Mouse (Mus musculus): ENCODE results near the gene Klk1b9. TPM values are rescaled to one million over a fixed set of nuclear protein-coding genes. Genes with fewer than 3 reads are reported as not detected.
"Not testable (repeated sequence)": the region's sequence is repeated elsewhere in the genome, so short reads cannot be mapped to it uniquely, and the experiment has no call there.

The Klk1b9 gene
- total RNA-seq (2017): not detected in 2 replicates

DNA sequence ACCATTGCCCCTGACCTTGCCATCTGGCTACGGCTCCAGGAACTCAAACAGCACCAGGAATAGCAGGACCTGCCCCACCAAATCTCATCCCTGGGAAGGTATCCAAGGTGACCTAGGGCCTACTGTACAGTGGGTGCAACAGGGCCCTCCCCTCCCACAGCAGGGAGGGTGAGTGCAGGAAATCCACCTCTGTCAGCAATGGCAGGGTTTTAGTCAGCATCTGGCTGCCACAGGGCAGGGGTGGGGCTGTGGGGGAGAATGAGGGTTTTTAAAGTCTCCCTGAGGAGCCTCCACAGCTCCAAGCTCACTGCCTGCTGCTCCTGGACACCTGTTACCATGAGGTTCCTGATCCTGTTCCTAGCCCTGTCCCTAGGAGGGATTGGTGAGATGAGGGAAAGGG, at the start of gene Klk1b9:
Gene Klk1b9, plus strand, starts transcription at position 301 of the 400 bp plus-strand sequence.
- ATAC-seq (replicated peaks in 1 of 2; ENCODE audit: insufficient read depth in 1 of 2, low FRiP score in 2 of 2, low TSS enrichment in 1 of 2, low read depth in 1 of 2, poor library complexity in 2 of 2, severe bottlenecking in 2 of 2): not testable (repeated sequence)

DNA sequence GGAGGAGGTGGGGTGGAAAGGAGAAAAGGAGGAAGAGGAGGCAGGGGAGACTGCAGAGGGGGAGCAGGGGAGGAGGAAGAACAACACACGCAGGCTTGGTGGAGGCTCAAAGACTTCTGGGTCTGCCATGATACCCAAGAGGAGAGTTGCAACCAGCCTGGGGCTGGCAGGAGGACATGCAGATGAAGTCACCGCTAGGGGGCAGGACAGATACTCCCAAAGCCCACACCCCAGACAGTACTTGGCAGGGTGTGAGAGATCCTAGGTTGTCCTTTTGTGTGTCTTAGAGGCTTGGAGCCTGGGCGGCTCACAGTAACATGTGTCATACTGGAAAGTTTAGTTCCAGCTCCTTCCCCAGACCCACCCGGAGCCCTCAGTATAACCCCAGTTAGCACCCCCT, 47.3 kb upstream of the Klk1b9 start:
- 0 out of 4 replicates have a peak, but pooled peaks have one; percentile 34 to 46 for ATAC-seq (replicated peaks in 1 of 2; ENCODE audit: insufficient read depth in 1 of 2, low FRiP score in 2 of 2, low TSS enrichment in 1 of 2, low read depth in 1 of 2, poor library complexity in 2 of 2, severe bottlenecking in 2 of 2)

DNA sequence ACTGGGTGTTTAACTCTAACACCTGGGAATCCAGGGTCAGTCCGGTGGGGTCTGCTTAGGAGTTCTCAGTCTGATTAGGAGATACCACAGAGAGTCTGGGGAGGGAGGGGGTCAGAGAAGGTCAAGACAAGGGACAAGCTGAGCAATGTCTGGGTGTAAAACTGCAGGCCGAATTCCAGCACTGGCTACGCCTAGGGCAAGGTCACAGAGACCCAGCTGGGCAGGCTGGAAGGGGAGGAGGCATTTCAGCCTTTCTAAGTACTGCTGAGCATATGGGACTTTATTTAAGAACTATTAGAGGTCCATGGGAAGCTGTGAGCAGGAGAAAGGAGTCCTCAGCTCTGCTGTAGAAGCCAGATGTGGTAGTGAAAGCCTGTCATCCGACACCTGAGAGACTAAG, 43.5 kb upstream of the Klk1b9 start:
- ATAC-seq (replicated peaks in 1 of 2; ENCODE audit: insufficient read depth in 1 of 2, low FRiP score in 2 of 2, low TSS enrichment in 1 of 2, low read depth in 1 of 2, poor library complexity in 2 of 2, severe bottlenecking in 2 of 2): no peak

DNA sequence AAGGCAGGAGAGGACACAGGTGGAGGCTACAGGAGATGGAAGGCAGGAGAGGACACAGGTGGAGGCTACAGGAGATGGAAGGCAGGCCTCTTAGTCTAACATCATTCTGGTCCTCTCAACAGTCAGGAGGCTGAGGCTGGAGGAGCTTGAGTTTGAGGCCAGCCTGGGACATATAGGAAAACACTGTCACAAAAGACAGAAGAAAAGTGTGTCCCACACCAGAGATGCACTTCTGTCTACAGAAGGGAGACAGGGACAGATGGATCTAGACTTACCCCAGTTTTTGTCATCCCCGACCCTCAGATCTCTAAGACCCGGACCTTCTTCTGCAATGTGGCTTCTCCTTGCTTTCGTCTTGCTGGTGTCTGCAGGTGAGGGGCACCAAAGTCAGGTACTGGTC, 42.4 kb upstream of the Klk1b9 start, which contains the start of gene Klk15:
Gene Klk15, plus strand, starts transcription at position 301 of the 400 bp plus-strand sequence.
- no peak for ATAC-seq (replicated peaks in 1 of 2; ENCODE audit: insufficient read depth in 1 of 2, low FRiP score in 2 of 2, low TSS enrichment in 1 of 2, low read depth in 1 of 2, poor library complexity in 2 of 2, severe bottlenecking in 2 of 2)

DNA sequence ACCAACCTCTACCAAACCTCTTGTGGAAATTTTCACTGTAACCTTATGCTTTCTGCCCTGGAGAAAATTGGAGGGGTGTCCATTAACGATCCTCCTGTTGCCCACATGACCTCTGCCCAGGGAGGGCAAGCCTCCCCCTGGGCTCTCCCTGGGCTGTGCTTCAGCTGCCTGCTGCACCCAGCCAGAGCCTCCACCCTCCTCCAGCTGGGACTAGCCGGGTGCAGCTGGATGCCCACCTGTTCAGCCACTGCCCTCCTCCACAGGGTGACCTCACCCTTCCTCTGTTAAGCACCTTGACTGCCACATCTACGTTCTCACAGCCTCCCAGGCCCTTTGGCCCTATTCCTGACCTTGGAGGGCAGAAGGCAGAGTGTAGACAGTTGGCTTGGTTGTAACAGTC, 41.1 kb upstream of the Klk1b9 start:
- no peak for ATAC-seq (replicated peaks in 1 of 2; ENCODE audit: insufficient read depth in 1 of 2, low FRiP score in 2 of 2, low TSS enrichment in 1 of 2, low read depth in 1 of 2, poor library complexity in 2 of 2, severe bottlenecking in 2 of 2)

DNA sequence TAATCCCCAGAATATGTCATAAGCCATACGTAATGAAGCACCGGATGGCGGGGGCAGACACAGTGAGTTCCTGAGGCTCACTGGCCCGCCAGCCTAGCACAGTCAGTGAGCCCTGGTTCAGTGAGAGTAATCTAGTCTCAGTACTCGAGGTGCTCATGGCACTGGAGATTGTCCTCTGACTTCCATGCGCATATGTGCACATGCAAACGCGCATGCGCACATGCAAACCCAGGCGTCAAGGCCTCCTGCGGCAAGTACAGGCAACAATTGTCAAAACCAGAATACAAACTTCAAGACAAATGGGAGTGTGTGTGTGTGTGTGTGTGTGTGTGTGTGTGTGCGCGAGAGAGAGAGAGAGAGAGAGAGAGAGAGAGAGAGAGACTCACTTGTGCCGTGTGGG, 39.3 kb upstream of the Klk1b9 start:
- no peak for ATAC-seq (replicated peaks in 1 of 2; ENCODE audit: insufficient read depth in 1 of 2, low FRiP score in 2 of 2, low TSS enrichment in 1 of 2, low read depth in 1 of 2, poor library complexity in 2 of 2, severe bottlenecking in 2 of 2)

DNA sequence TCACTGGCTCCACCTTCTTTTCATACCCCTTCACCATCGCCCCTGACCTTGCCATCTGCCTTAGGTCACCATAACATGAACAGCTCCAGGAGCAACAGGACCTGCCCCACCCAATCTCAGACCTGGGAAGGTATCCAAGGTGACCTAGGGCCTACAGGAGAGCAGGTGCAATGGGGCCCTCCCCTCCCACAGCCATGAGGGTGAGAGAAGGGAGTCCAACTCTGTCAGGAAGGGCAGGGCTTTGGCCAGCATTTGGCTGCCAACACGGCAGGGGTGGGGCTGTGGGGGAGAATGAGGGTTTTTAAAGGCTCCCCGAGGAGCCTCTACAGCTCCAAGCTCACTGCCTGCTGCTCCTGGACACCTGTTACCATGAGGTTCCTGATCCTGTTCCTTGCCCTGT, 33.6 kb upstream of the Klk1b9 start:
- ATAC-seq (replicated peaks in 1 of 2; ENCODE audit: insufficient read depth in 1 of 2, low FRiP score in 2 of 2, low TSS enrichment in 1 of 2, low read depth in 1 of 2, poor library complexity in 2 of 2, severe bottlenecking in 2 of 2): not testable (repeated sequence)

DNA sequence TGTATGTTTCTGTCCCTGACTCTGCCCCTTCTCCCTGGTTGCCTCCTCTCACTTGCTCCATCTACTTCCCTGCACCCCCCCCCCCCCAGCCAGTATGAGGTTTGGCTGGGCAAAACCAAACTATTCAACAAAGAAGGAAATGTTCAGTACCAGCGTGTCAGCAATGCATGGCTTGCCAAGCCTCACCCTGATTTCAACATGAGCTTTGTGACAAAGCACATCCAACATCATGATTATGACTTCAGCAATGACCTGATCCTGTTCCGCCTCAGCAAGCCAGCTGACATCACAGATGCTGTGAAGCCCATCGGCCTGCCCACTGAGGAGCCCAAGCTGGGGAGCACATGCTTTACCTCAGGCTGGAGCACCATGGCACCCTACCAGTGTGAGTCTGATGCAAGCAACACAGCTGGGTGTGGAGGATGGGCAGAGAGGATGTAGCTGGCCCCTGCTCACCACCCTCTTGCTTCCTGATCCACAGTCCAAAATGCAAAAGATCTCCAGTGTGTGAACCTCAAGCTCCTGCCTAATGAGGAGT, 31.1 kb upstream of the Klk1b9 start:
- no peak for ATAC-seq (replicated peaks in 1 of 2; ENCODE audit: insufficient read depth in 1 of 2, low FRiP score in 2 of 2, low TSS enrichment in 1 of 2, low read depth in 1 of 2, poor library complexity in 2 of 2, severe bottlenecking in 2 of 2)

DNA sequence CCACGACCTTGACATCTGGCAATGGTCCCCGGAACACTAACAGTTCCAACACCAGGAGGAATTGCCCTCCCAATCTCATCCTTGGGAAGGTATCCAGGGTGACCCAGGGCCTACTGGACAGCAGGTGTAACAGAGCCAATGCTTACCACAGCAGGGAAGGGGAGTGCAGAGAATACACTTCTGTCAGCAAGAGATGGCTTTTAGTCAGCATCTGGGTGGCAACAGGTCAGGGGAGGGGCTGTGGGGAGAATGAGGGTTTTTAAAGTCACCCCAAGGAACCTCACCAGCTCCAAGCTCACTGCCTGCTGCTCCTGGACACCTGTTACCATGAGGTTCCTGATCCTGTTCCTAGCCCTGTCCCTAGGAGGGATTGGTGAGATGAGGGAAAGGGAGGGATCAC, 25.5 kb upstream of the Klk1b9 start, which contains the start of gene Klk1b8:
Gene Klk1b8, plus strand, starts transcription at position 301 of the 400 bp plus-strand sequence.
- no peak for ATAC-seq (replicated peaks in 1 of 2; ENCODE audit: insufficient read depth in 1 of 2, low FRiP score in 2 of 2, low TSS enrichment in 1 of 2, low read depth in 1 of 2, poor library complexity in 2 of 2, severe bottlenecking in 2 of 2)

DNA sequence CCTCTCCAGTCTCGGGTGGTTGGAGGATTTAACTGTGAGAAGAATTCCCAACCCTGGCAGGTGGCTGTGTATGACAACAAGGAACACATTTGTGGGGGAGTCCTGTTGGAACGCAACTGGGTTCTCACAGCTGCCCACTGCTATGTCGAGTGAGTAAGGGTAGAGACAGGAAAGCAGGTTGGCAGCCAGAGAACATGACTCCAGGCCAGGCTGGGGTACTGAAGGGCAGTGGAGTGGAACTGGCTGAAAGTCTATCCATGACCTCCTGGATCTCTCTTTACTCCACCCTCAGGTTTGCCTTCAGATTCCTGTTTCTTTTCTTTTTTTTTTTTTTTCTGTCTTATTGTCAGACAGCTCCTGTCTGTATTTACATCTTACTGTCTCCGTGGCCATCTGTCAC, 23.2 kb upstream of the Klk1b9 start:
- ATAC-seq (replicated peaks in 1 of 2; ENCODE audit: insufficient read depth in 1 of 2, low FRiP score in 2 of 2, low TSS enrichment in 1 of 2, low read depth in 1 of 2, poor library complexity in 2 of 2, severe bottlenecking in 2 of 2): no peak

DNA sequence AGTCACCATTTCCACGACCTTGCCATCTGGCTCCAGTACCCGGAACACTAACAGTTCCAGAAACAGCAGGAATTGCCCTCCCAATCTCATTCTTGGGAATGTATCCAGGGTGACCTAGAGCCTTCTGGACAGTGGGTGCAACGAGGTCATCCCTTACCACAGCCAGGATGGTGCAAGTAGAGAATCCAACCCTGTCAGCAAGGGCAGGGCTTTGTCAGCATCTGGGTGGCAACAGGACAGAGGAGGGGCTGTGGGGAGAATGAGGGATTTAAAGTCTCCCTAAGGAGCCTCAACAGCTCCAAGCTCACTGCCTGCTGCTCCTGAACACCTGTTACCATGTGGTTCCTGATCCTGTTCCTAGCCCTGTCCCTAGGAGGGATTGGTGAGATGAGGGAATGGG, 9.4 kb upstream of the Klk1b9 start, which contains the start of gene Klk1b1:
Gene Klk1b1, plus strand, starts transcription at position 301 of the 400 bp plus-strand sequence.
- no peak for ATAC-seq (replicated peaks in 1 of 2; ENCODE audit: insufficient read depth in 1 of 2, low FRiP score in 2 of 2, low TSS enrichment in 1 of 2, low read depth in 1 of 2, poor library complexity in 2 of 2, severe bottlenecking in 2 of 2)

DNA sequence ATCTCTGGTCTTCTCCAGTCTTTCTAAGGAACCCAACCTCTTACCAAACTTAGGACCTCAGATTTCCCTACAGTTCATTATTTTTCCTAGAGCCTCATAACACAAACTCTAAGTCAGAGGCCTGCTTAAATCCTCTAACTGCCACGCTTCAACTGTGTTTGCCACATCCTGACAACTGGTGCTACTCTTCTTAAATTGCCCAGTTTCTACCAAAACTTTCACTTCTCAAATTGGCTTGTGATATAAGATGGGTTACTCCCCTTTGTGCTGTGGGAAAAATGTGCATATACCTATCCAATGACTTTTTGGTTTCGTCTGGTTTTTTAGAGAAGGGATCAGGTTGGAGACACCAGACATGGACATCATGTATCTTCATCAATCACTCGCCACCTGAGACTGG, 8.8 kb upstream of the Klk1b9 start:
- ATAC-seq (replicated peaks in 1 of 2; ENCODE audit: insufficient read depth in 1 of 2, low FRiP score in 2 of 2, low TSS enrichment in 1 of 2, low read depth in 1 of 2, poor library complexity in 2 of 2, severe bottlenecking in 2 of 2): no peak

DNA sequence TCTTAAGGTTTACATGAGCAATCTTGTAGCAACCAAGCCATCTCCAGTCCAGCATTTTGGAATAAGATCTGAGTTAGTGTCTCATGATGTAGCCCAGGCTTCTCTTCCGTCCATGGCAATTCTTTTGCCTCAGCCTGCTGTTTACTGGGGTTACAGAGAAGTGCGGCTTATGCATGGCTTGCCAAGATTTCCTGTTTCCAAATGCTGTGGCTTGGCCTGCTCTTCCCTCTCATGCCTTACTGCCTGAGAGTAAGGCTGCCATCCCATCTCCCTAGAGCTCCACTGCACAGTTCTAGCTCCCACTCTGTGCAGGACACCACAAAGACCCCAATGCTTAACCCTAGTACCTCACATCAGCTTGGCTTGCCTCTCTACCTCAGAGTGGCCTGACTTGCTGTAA, 8.2 kb upstream of the Klk1b9 start:
- no peak for ATAC-seq (replicated peaks in 1 of 2; ENCODE audit: insufficient read depth in 1 of 2, low FRiP score in 2 of 2, low TSS enrichment in 1 of 2, low read depth in 1 of 2, poor library complexity in 2 of 2, severe bottlenecking in 2 of 2)

DNA sequence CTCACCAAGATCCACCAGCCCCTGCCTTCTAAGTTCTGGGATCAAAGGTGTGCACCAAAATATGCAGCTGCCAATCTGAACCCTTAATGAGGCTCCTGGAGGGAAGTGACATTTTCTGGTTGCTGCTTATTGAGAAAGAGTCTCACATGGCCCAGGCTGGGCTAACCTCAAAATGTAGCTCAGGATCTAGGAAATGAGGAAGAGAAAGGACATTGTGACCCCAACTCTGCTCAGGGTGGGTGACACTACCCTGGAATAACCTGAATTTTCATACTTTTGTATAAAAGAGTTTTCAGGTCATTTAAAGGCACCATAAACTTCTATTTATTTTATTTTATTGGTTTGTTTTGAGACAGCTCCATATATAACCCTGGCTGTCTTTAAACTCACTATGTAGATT, 9.8 kb downstream of the Klk1b9 start:
- ATAC-seq (replicated peaks in 1 of 2; ENCODE audit: insufficient read depth in 1 of 2, low FRiP score in 2 of 2, low TSS enrichment in 1 of 2, low read depth in 1 of 2, poor library complexity in 2 of 2, severe bottlenecking in 2 of 2): no peak

DNA sequence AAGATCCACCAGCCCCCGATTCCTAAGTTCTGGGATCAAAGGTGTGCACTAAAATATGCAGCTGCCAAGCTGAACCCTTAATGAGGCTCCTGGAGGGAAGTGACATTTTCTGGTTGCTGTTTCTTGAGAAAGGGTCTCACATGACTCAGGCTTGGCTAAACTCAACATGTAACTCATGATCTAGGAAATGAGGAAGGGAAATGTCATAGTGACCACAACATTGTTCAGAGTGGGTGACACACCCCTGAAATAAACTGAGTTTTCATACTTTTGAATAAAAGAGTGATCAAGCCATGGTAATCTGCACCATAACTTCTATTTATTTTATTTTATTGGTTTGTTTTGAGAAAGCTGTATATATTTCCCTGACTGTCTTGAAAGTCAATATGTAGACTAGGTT, 19.0 kb downstream of the Klk1b9 start:
- not testable (repeated sequence) for ATAC-seq (replicated peaks in 1 of 2; ENCODE audit: insufficient read depth in 1 of 2, low FRiP score in 2 of 2, low TSS enrichment in 1 of 2, low read depth in 1 of 2, poor library complexity in 2 of 2, severe bottlenecking in 2 of 2)

DNA sequence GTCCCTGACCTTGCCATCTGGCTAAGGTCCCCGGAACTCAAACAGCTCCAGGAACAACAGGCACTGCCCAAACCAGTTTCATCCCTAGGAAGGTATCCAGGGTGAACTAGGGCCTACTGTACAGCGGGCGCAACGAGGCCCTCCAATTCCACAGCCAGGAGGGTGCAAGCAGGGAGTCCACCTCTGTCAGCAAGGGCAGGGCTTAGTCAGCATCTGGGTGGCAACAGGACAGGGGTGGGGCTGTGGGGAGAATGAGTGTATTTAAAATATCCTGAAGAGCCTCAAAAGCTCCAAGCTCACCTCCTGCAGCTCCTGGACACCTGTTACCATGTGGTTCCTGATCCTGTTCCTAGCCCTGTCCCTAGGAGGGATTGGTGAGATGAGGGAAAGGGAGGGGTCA, 19.7 kb downstream of the Klk1b9 start, which contains the start of gene Klk1b11:
Gene Klk1b11, plus strand, starts transcription at position 301 of the 400 bp plus-strand sequence.
- not testable (repeated sequence) for ATAC-seq (replicated peaks in 1 of 2; ENCODE audit: insufficient read depth in 1 of 2, low FRiP score in 2 of 2, low TSS enrichment in 1 of 2, low read depth in 1 of 2, poor library complexity in 2 of 2, severe bottlenecking in 2 of 2)

DNA sequence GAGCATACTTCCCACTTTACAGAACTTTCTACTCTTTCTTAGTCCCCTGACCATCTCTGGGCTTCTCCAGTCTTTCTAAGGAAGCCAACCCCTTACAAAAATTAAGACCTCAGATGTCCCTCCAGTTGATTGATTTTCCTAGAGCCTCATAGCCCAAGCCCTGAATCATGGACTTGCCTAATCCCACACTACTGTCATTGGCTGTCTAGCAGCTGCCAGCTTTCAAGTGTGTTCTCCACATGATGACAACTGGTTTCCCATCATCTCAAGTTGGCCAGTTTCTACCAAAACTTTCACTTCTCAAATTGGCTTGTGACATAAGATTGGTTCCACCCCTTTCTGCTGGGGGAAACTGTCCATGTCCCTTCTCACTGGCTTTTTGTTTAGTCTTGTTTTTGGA, 29.0 kb downstream of the Klk1b9 start:
- ATAC-seq (replicated peaks in 1 of 2; ENCODE audit: insufficient read depth in 1 of 2, low FRiP score in 2 of 2, low TSS enrichment in 1 of 2, low read depth in 1 of 2, poor library complexity in 2 of 2, severe bottlenecking in 2 of 2): no peak

DNA sequence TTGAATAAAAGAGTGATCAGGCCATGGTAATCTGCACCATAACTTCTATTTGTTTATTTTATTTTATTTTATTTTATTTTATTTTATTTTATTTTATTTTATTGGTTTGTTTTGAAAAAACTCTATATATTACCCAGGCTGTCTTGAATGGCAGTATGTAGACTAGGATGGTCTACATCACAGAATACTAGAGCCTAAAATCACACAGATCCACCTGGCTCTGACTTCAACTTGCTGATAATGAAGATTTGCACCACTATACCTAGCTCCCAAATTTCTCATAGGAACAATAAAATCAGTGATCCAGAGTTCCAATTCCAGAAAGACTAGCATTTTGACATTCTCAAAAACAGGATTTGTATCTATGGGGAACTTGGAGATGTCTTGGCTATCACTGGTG, 36.0 kb downstream of the Klk1b9 start, which contains the start of gene Klk1b26:
Gene Klk1b26, plus strand, starts transcription at position 301 of the 400 bp plus-strand sequence.
- not testable (repeated sequence) for ATAC-seq (replicated peaks in 1 of 2; ENCODE audit: insufficient read depth in 1 of 2, low FRiP score in 2 of 2, low TSS enrichment in 1 of 2, low read depth in 1 of 2, poor library complexity in 2 of 2, severe bottlenecking in 2 of 2)

DNA sequence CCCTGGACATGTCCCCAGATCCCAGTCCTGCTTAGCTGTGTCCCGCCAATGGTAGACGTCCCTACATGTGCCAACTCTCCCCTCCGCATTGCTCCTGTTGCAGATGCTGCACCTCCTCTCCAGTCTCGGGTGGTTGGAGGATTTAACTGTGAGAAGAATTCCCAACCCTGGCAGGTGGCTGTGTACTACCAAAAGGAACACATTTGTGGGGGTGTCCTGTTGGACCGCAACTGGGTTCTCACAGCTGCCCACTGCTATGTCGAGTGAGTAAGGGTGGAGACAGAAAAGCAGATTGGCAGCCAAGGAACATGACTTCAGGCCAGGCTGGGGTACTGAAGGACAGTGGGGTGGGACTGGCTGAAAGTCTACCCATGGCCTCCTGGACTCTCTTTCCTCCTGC, 38.8 kb downstream of the Klk1b9 start:
- ATAC-seq (replicated peaks in 1 of 2; ENCODE audit: insufficient read depth in 1 of 2, low FRiP score in 2 of 2, low TSS enrichment in 1 of 2, low read depth in 1 of 2, poor library complexity in 2 of 2, severe bottlenecking in 2 of 2): not testable (repeated sequence)

Measured in hematopoietic stem cell, adult 5-6 weeks (primary cell).